In genomic region chr13:18457337-18458236, GRCm38 (mm10) we compare ENCODE assay signal across 11 mouse cellular contexts.
DNase-seq lines count a peak whose midpoint lies in the region; ATAC-seq lines count a peak whose summit lies in the region.
"Had no signal": no experiment of that assay in that cellular context is flagged by ENCODE, and none has a peak within 500 bp of the region (broad histone marks: within the 10 kb centered on the region; RNA-seq: fewer than 3 reads in every experiment).

No protein-coding gene starts in this region.

- 33% methylated on average over 14 of the region's 14 CpGs for WGBS in neural tube, embryonic 11.5 days
- 34% methylated on average over 14 of the region's 14 CpGs for WGBS in intestine, embryonic 16.5 days
- WGBS in limb, embryonic 11.5 days = 31% methylated on average over 14 of the region's 14 CpGs

- peak; percentile 68 for ATAC-seq in neural tube, embryonic 11.5 days (ENCODE audit: insufficient read depth, low FRiP score, low TSS enrichment)
- ATAC-seq in intestine, embryonic 16.5 days = peak; percentile 79
- peak; percentile 70; the same call in 1 of the 2 replicates for ATAC-seq in limb, embryonic 11.5 days (ENCODE audit: insufficient number of reproducible peaks, low FRiP score, low TSS enrichment, low read depth)
- ATAC-seq in megakaryocyte progenitor cell, adult 5-6 weeks (replicated peaks; ENCODE audit: poor library complexity) = no peak

- H3K36me3 ChIP-seq in neural tube, embryonic 11.5 days (ENCODE audit: control insufficient read depth, insufficient read depth, low read length) = no peaks in the 10 kb centered on the region
- H3K36me3 ChIP-seq in intestine, embryonic 16.5 days (ENCODE audit: control insufficient read depth, insufficient read depth, low read length) = no peaks in the 10 kb centered on the region
- no peaks in the 10 kb centered on the region for H3K36me3 ChIP-seq in limb, embryonic 11.5 days (ENCODE audit: control insufficient read depth, insufficient read depth, low read length)
- H3K36me3 ChIP-seq: liver, embryonic 13.5 days had no signal

- no peaks in the 10 kb centered on the region for H3K9me3 ChIP-seq in neural tube, embryonic 11.5 days (ENCODE audit: control insufficient read depth, low read length)
- no peaks in the 10 kb centered on the region for H3K9me3 ChIP-seq in intestine, embryonic 16.5 days (ENCODE audit: control insufficient read depth, low read length)
- no peaks in the 10 kb centered on the region for H3K9me3 ChIP-seq in limb, embryonic 11.5 days (ENCODE audit: control insufficient read depth, low read length)
- H3K9me3 ChIP-seq: liver, embryonic 13.5 days had no signal

- H3K4me3 ChIP-seq in neural tube, embryonic 11.5 days (ENCODE audit: low read depth, low read length) = no peak overlapping the region
- no peak overlapping the region for H3K4me3 ChIP-seq in intestine, embryonic 16.5 days (ENCODE audit: low read length)
- no peak overlapping the region for H3K4me3 ChIP-seq in limb, embryonic 11.5 days (ENCODE audit: low read depth, low read length)
- H3K4me3 ChIP-seq: liver, embryonic 13.5 days had no signal

- peak; percentile 37 for DNase-seq in neural tube, embryonic 11.5 days (ENCODE audit: low spot score)
- DNase-seq in neural tube, embryonic 10.5 days (ENCODE audit: extremely low spot score, low spot score) = no peak
- DNase-seq in limb, embryonic 11.5 days (ENCODE audit: low spot score) = peak; percentile 40
- peak; percentile 54 for DNase-seq in retina, postnatal 1 day
- DNase-seq in heart, adult 18-20 months = no peak
- no peak for DNase-seq in spleen, adult 18-20 months
- DNase-seq: cerebellum, adult 11-12 months; liver, embryonic 13.5 days; right cerebral cortex, postnatal 25 days had no signal

- no peak overlapping the region for H3K4me2 ChIP-seq in neural tube, embryonic 11.5 days (ENCODE audit: low read depth)
- H3K4me2 ChIP-seq in intestine, embryonic 16.5 days (ENCODE audit: low read depth, low read length) = 0 out of 2 replicates have a peak overlapping the region, but pooled peaks have one; percentile 22
- H3K4me2 ChIP-seq in limb, embryonic 11.5 days (ENCODE audit: low read depth, severe bottlenecking) = no peak overlapping the region
- H3K4me2 ChIP-seq: liver, embryonic 13.5 days had no signal

- H3K4me1 ChIP-seq in neural tube, embryonic 11.5 days (ENCODE audit: control insufficient read depth, insufficient read depth, low read length) = no peaks in the 10 kb centered on the region
- H3K4me1 ChIP-seq in intestine, embryonic 16.5 days (ENCODE audit: control insufficient read depth, insufficient read depth, low read length) = no peaks in the 10 kb centered on the region
- no peaks in the 10 kb centered on the region for H3K4me1 ChIP-seq in limb, embryonic 11.5 days (ENCODE audit: control insufficient read depth, insufficient read depth, low read length)
- H3K4me1 ChIP-seq: liver, embryonic 13.5 days had no signal

- no peak overlapping the region for H3K27ac ChIP-seq in neural tube, embryonic 11.5 days (ENCODE audit: low read depth, low read length)
- H3K27ac ChIP-seq in intestine, embryonic 16.5 days (ENCODE audit: low read length) = no peak overlapping the region
- no peak overlapping the region for H3K27ac ChIP-seq in limb, embryonic 11.5 days (replicated peaks; ENCODE audit: low read depth, low read length)
- H3K27ac ChIP-seq: liver, embryonic 13.5 days had no signal

- H3K9ac ChIP-seq in neural tube, embryonic 11.5 days (ENCODE audit: low read length) = no peak overlapping the region
- no peak overlapping the region for H3K9ac ChIP-seq in intestine, embryonic 16.5 days (ENCODE audit: low read depth, low read length)
- H3K9ac ChIP-seq in limb, embryonic 11.5 days (ENCODE audit: low read length) = no peak overlapping the region
- H3K9ac ChIP-seq: liver, embryonic 13.5 days had no signal

- no peaks in the 10 kb centered on the region for H3K27me3 ChIP-seq in neural tube, embryonic 11.5 days (ENCODE audit: control insufficient read depth, insufficient read depth, low read length)
- no peaks in the 10 kb centered on the region for H3K27me3 ChIP-seq in intestine, embryonic 16.5 days (replicated peaks; ENCODE audit: control insufficient read depth, insufficient read depth, low read length)
- H3K27me3 ChIP-seq in limb, embryonic 11.5 days (ENCODE audit: control insufficient read depth, insufficient read depth, low read length) = no peaks in the 10 kb centered on the region
- H3K27me3 ChIP-seq: liver, embryonic 13.5 days had no signal

Comparison
In these comparisons a context has a peak if more than half of its experiments do, and no peak if none do; other contexts are left out.
1. DNase-seq: peak in neural tube, embryonic 11.5 days (single experiment), limb, embryonic 11.5 days (single experiment) and retina, postnatal 1 day (single experiment); none in neural tube, embryonic 10.5 days (single experiment), heart, adult 18-20 months (0 of 2) and spleen, adult 18-20 months (0 of 2).